Mouse (Mus musculus): ENCODE results near the gene 9230110F15Rik. TPM values are rescaled to one million over a fixed set of nuclear protein-coding genes. Genes with fewer than 3 reads are reported as not detected.

9230110F15Rik gene
- polyA plus RNA-seq (2012; rRNA removed), result not detected in 2 replicates

GRCm38 (mm10) chr9:35844050-35844449 lies at the start of gene 9230110F15Rik:
TSS of gene 9230110F15Rik (minus strand) at chr9:35844150.

GRCm38 (mm10) chr9:35790001-35790400 lies 53.9 kb downstream of the 9230110F15Rik start, which contains the start of the genes Gm27235 and D730048I06Rik:
TSS of gene Gm27235 (minus strand) at chr9:35790101.
TSS of gene D730048I06Rik (minus strand) at chr9:35790112.

Other genes with a start within 250 kb of the 9230110F15Rik start
- gene Pate4, start 232.2 kb downstream of the 9230110F15Rik start, polyA plus RNA-seq (2012; rRNA removed), result not detected in 2 replicates
- gene Pate3, start 195.9 kb downstream of the 9230110F15Rik start, polyA plus RNA-seq (2012; rRNA removed), result not detected in 2 replicates
- gene Pate1, start 156.8 kb downstream of the 9230110F15Rik start, polyA plus RNA-seq (2012; rRNA removed), result not detected in 2 replicates
- not detected in 2 replicates for gene Gm17677, start 103.1 kb downstream of the 9230110F15Rik start, polyA plus RNA-seq (2012; rRNA removed)
- gene Gm17727, start 66.0 kb downstream of the 9230110F15Rik start, polyA plus RNA-seq (2012; rRNA removed), result not detected in 2 replicates
- not detected in 2 replicates for gene Gm27235, start 54.0 kb downstream of the 9230110F15Rik start, polyA plus RNA-seq (2012; rRNA removed)
- gene D730048I06Rik, start 54.0 kb downstream of the 9230110F15Rik start, polyA plus RNA-seq (2012; rRNA removed), result not detected in 2 replicates
- not detected in 2 replicates for gene 9230113P08Rik, start 64.3 kb upstream of the 9230110F15Rik start, polyA plus RNA-seq (2012; rRNA removed)

All from central nervous system, embryonic 11.5 days (tissue).